Comparison of ENCODE assay signal across 36 mouse cellular contexts in the genomic region with DNA sequence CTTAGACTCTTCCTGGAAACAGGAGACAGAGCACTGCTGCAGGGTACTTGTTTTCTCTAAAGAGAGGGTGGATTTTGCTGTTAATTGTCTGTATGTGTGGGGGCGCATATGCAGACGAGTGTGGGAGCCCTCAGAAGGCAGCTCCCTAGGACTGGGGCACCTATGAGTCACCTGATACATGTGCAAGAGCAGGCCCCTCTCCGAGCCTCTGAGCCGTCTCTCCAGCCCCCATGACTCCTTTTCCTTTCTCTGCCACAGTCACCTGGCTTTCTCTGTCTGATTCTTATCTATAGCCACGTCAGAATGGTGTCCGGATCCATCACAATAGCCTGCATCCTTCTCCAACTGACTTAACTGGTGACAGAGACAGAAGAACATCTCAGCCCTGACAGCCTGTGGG. TPM values are rescaled to one million over a fixed set of nuclear protein-coding genes. Genes with fewer than 3 reads are reported as not detected.
DNase-seq lines count a peak whose midpoint lies in the region; ATAC-seq lines count a peak whose summit lies in the region.
"Had no signal": no experiment of that assay in that cellular context is flagged by ENCODE, and none has a peak within 500 bp of the region (broad histone marks: within the 10 kb centered on the region; RNA-seq: fewer than 3 reads in every experiment).

No protein-coding gene starts in this region.

- peak; percentile 62 for ATAC-seq in CD4-positive, CD25-positive, alpha-beta regulatory T cell, adult 4 months
- ATAC-seq: forebrain, embryonic 13.5 days; lung, postnatal 0 days; midbrain, embryonic 13.5 days had no signal

- peak; percentile 44 for DNase-seq in right cerebral cortex, adult 18-20 months
- no peak for DNase-seq in right cerebral cortex, postnatal 14 days
- peak; percentile 70 for DNase-seq in brain, adult 2 months (ENCODE audit: low read depth, low spot score)
- peak; percentile 0 for DNase-seq in yolk sac, embryonic 10.5 days (ENCODE audit: low spot score)
- DNase-seq in layer of hippocampus, adult 9-10 months (ENCODE audit: low spot score) = no peak
- DNase-seq in layer of hippocampus, postnatal 25 days (ENCODE audit: extremely low spot score in 1 of 2, low spot score in 1 of 2) = no peak
- DNase-seq: adrenal gland, postnatal 25 days; B cell, adult 2 months; cerebellum, adult 2 months; cerebellum, postnatal 25 days; gastrocnemius, postnatal 25 days; heart, adult 18-20 months; heart, postnatal 4 days; kidney, adult 18-20 months; liver, embryonic 13.5 days; lung, adult 18-20 months; right cerebral cortex, postnatal 4 days had no signal

RNA-seq across cellular contexts. Expression of a gene that starts 22.9 kb away (rescaled TPM):
- polyA plus RNA-seq in CD4-positive, CD25-positive, alpha-beta regulatory T cell, adult 4 months (2017; shearing (Covaris generic)) = not detected
- 1 to 10 TPM in 1 of 2 experiments, under 1 TPM in 1; 0.70 to 1.2 TPM for total RNA-seq in layer of hippocampus, postnatal 25 days (2021)
- total RNA-seq: megakaryocyte-erythroid progenitor cell, adult 5-6 weeks had no signal
- polyA plus RNA-seq: macrophage had no signal

RNA-seq across cellular contexts. Expression of a gene that starts 23.6 kb away (rescaled TPM):
- polyA plus RNA-seq in CD4-positive, CD25-positive, alpha-beta regulatory T cell, adult 4 months (2017; shearing (Covaris generic)) = 10 to 100 TPM; 30.1 to 39.6 TPM
- 10 to 100 TPM; 39.3 to 46.1 TPM for total RNA-seq in layer of hippocampus, postnatal 25 days (2021)

RNA-seq across cellular contexts. Expression of a gene that starts 44.3 kb away (rescaled TPM):
- polyA plus RNA-seq in CD4-positive, CD25-positive, alpha-beta regulatory T cell, adult 4 months (2017; shearing (Covaris generic)) = not detected
- not detected for total RNA-seq in layer of hippocampus, postnatal 25 days (2021)
- total RNA-seq: adrenal gland, adult 18-20 months; adrenal gland, postnatal 25 days; gastrocnemius, adult 18-20 months; gastrocnemius, postnatal 25 days; heart, adult 18-20 months; heart, postnatal 4 days; layer of hippocampus, postnatal 10 days; megakaryocyte-erythroid progenitor cell, adult 5-6 weeks had no signal
- polyA plus RNA-seq: brain, embryonic 14.5 days; cerebellum, adult 2 months; forebrain, embryonic 13.5 days; heart, embryonic 12.5 days; heart, postnatal 0 days; hindbrain, embryonic 14.5 days; intestine, embryonic 14.5 days; large intestine, adult 2 months; limb, embryonic 15.5 days; liver, embryonic 13.5 days; lung, postnatal 0 days; macrophage; midbrain, embryonic 13.5 days; stomach, embryonic 15.5 days had no signal

RNA-seq across cellular contexts. Expression of a gene that starts 52.4 kb away (rescaled TPM):
- polyA plus RNA-seq in CD4-positive, CD25-positive, alpha-beta regulatory T cell, adult 4 months (2017; shearing (Covaris generic)) = 10 to 100 TPM; 29.0 to 38.4 TPM
- not detected for total RNA-seq in layer of hippocampus, postnatal 25 days (2021)
- total RNA-seq: adrenal gland, postnatal 25 days; gastrocnemius, adult 18-20 months; gastrocnemius, postnatal 25 days; heart, adult 18-20 months; heart, postnatal 4 days; layer of hippocampus, postnatal 10 days had no signal
- polyA plus RNA-seq: brain, embryonic 14.5 days; cerebellum, adult 2 months; embryonic facial prominence, embryonic 11.5 days; heart, embryonic 12.5 days; heart, postnatal 0 days had no signal

RNA-seq across cellular contexts. Expression of a gene that starts 52.5 kb away (rescaled TPM):
- under 1 TPM; 0.32 to 0.85 TPM for polyA plus RNA-seq in CD4-positive, CD25-positive, alpha-beta regulatory T cell, adult 4 months (2017; shearing (Covaris generic))
- total RNA-seq in layer of hippocampus, postnatal 25 days (2021) = under 1 TPM; 0.22 to 0.35 TPM
- total RNA-seq: adrenal gland, postnatal 25 days; gastrocnemius, postnatal 25 days; heart, adult 18-20 months; megakaryocyte-erythroid progenitor cell, adult 5-6 weeks had no signal
- polyA plus RNA-seq: embryonic facial prominence, embryonic 11.5 days; forebrain, embryonic 13.5 days; limb, embryonic 10.5 days; macrophage; midbrain, embryonic 13.5 days had no signal

Comparison
In these comparisons a context has a peak if more than half of its experiments do, and no peak if none do; other contexts are left out.
1. DNase-seq: peak in right cerebral cortex, adult 18-20 months (single experiment), brain, adult 2 months (single experiment) and yolk sac, embryonic 10.5 days (single experiment); none in right cerebral cortex, postnatal 14 days (single experiment), layer of hippocampus, adult 9-10 months (single experiment) and layer of hippocampus, postnatal 25 days (0 of 2).